Mouse (Mus musculus) ES-CJ7 (cell line): ENCODE results near the gene Jag1.

ENCODE experiments used
- DNase-seq: peaks from one replicate; pipeline ENCODE4 v3.0.0; 2011; ENCODE audit warnings: low read depth, low spot score

Jag1 gene

GRCm38 (mm10) chr2:137063829-137064228, 52.6 kb downstream of the Jag1 start:
- no peak for DNase-seq

GRCm38 (mm10) chr2:137049906-137050305, 66.5 kb downstream of the Jag1 start:
- DNase-seq, result no peak

DNA sequence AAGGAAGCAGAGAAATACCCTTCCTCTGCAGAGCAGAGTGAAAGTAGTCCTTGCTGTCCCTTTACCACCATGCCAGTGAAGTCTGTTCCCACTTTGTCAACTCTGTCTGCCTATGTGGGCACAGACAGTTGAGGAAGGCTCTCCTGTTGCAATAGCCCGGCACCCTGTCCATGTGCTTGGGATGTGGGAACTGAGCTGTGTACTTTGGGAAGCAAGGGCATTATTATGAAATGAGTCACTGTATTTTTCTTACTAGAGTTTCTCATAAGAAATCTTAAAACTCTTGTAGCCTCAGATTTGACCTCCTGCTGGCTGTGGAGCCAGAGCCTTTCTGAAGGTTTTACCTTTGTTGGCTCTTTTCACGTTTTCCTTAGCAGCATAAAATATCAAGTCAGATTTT, 67.1 kb downstream of the Jag1 start:
- DNase-seq, result no peak

- DNase-seq, result no peak
Observed at GRCm38 (mm10) chr2:137044122-137044521, 72.3 kb downstream of the Jag1 start.
